Mouse (Mus musculus) liver, embryonic 14.5 days (tissue): ENCODE measurements at regions not wholly inside any gene's neighbourhood (a gene's known extent, or its start where the extent isn't known, plus 50 kb on each side); places are given as distances from the start of the nearest gene placed in this dataset.
"Not testable (repeated sequence)": the region's sequence is repeated elsewhere in the genome, so short reads cannot be mapped to it uniquely, and the experiment has no call there.

Source experiments
- CTCF ChIP-seq: IDR thresholded peaks from 2 replicates; pipeline ENCODE4 v1.5.1; 2016; ENCODE audit warnings: antibody characterized with exemption, low read depth, control low read depth
- EP300 ChIP-seq: IDR thresholded peaks from 2 replicates; pipeline ENCODE4 v1.6.1; 2016; ENCODE audit warnings: antibody characterized with exemption, low read depth

DNA sequence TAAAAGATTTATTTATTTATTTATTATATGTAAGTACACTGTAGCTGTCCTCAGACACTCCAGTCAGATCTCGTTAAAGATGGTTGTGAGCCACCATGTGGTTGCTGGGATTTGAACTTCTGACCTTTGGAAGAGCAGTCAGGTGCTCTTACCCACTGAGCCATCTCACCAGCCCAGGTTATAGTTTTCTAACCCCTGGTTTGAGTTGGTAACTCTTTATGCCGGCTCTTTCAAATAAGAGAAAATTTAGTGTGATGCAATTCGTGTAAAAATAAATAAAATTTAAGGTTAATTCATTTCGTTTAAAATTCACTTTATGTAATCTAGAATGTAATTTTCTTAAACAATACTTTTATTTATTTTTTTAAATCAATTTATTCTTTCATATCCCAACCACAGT, 153.7 kb upstream of the Dmrta1 start:
- TF ChIP-seq EP300, CTCF: not testable (repeated sequence)
